Mouse (Mus musculus) forebrain, embryonic 12.5 days (tissue): ENCODE measurements around the gene Olfr485. TPM values are rescaled to one million over a fixed set of nuclear protein-coding genes. Genes with fewer than 3 reads are reported as not detected.

Experiments used
- polyA plus RNA-seq: library from polyadenylated mRNA; unstranded; fragments of >200 nt; fragmentation: Nextera tagmentation; extraction: Ambion mirVana; gene quantifications from 2 replicates; pipeline ENCODE4 v1.2.1, GENCODE M21; 2016

Olfr485 gene
- polyA plus RNA-seq, 1 experiment from 2014 or later = not detected

Other genes starting within 250 kb of the Olfr485 start
- not detected in 2 replicates for gene Olfr473, start 229.4 kb downstream of the Olfr485 start, polyA plus RNA-seq
- gene Olfr474, start 205.2 kb downstream of the Olfr485 start, polyA plus RNA-seq = not detected in 2 replicates
- not detected in 2 replicates for gene Olfr476, start 195.1 kb downstream of the Olfr485 start, polyA plus RNA-seq
- not detected in 2 replicates for gene Olfr477, start 173.2 kb downstream of the Olfr485 start, polyA plus RNA-seq
- not detected in 2 replicates for gene Olfr478, start 125.9 kb downstream of the Olfr485 start, polyA plus RNA-seq
- not detected in 2 replicates for gene Olfr479, start 109.2 kb downstream of the Olfr485 start, polyA plus RNA-seq
- gene Olfr480, start 92.5 kb downstream of the Olfr485 start, polyA plus RNA-seq = not detected in 2 replicates
- not detected in 2 replicates for gene Olfr481, start 80.0 kb downstream of the Olfr485 start, polyA plus RNA-seq
- 0.10 TPM in 1 of 2 replicates, not detected in the other for gene Olfr482, start 62.3 kb downstream of the Olfr485 start, polyA plus RNA-seq
- gene Olfr483, start 59.0 kb downstream of the Olfr485 start, polyA plus RNA-seq = not detected in 2 replicates
- not detected in 2 replicates for gene Olfr484, start 32.4 kb downstream of the Olfr485 start, polyA plus RNA-seq
- not detected in 2 replicates for gene Olfr486, start 12.9 kb upstream of the Olfr485 start, polyA plus RNA-seq
- gene Olfr487, start 54.8 kb upstream of the Olfr485 start, polyA plus RNA-seq = not detected in 2 replicates
- gene Olfr488, start 98.5 kb upstream of the Olfr485 start, polyA plus RNA-seq = 0.06 TPM in 1 of 2 replicates, not detected in the other
- not detected in 2 replicates for gene Olfr490, start 129.1 kb upstream of the Olfr485 start, polyA plus RNA-seq
- gene Olfr491, start 153.6 kb upstream of the Olfr485 start, polyA plus RNA-seq = not detected in 2 replicates
- gene Olfr492, start 163.8 kb upstream of the Olfr485 start, polyA plus RNA-seq = not detected in 2 replicates
- not detected in 2 replicates for gene Olfr493, start 187.1 kb upstream of the Olfr485 start, polyA plus RNA-seq
- gene Olfr494, start 205.5 kb upstream of the Olfr485 start, polyA plus RNA-seq = not detected in 2 replicates
- gene Olfr495, start 233.3 kb upstream of the Olfr485 start, polyA plus RNA-seq = not detected in 2 replicates